Mouse (Mus musculus) myocyte (in vitro differentiated cells): ENCODE measurements around the gene Trmt61a. TPM values are rescaled to one million over a fixed set of nuclear protein-coding genes. Genes with fewer than 3 reads are reported as not detected.

Experiments
- H3K27me3 ChIP-seq: one replicate; pipeline ENCODE4 v1.6.1; 2011; ENCODE audit not compliant: control insufficient read depth, insufficient read depth, insufficient read length
- H3K36me3 ChIP-seq: one replicate; pipeline ENCODE4 v1.6.1; 2011; ENCODE audit not compliant: control insufficient read depth, insufficient read depth
- H3K4me2 ChIP-seq: one replicate; pipeline ENCODE4 v1.6.1; 2011; ENCODE audit warnings: low read depth, control low read depth
- H3K4me3 ChIP-seq: one replicate; pipeline ENCODE4 v1.5.1; 2011; ENCODE audit warnings: mild to moderate bottlenecking, control low read depth, moderate library complexity
- H3K79me2 ChIP-seq: one replicate; pipeline ENCODE4 v1.6.1; 2011; ENCODE audit not compliant: control insufficient read depth, insufficient read depth
- H3ac ChIP-seq: one replicate; pipeline ENCODE4 v1.6.1; 2011; ENCODE audit not compliant: control insufficient read depth, insufficient read length
- CEBPB ChIP-seq: IDR thresholded peaks from 2 replicates; pipeline ENCODE4 v1.6.1; 2011; ENCODE audit warnings: mild to moderate bottlenecking, moderate library complexity; ENCODE audit not compliant: poor library complexity, insufficient read depth, severe bottlenecking
- E2F4 ChIP-seq: IDR thresholded peaks from one replicate; pipeline ENCODE4 v1.6.1; 2011; ENCODE audit warnings: mild to moderate bottlenecking, control low read depth, moderate library complexity; ENCODE audit not compliant: insufficient read depth
- MAX ChIP-seq: IDR thresholded peaks from one replicate; pipeline ENCODE4 v1.6.1; 2011; ENCODE audit warnings: low read depth, mild to moderate bottlenecking, control low read depth
- MYOD1 ChIP-seq, 3 experiments: IDR thresholded peaks; one replicate each; pipeline ENCODE4 v1.6.1; 2011; ENCODE audit warnings: control low read depth in 2 of 3, low read depth in 2 of 3, mild to moderate bottlenecking in 2 of 3, moderate library complexity in 1 of 3; ENCODE audit not compliant: insufficient read length in 2 of 3, control insufficient read depth in 1 of 3
- MYOG ChIP-seq, 3 experiments: IDR thresholded peaks; one replicate each; pipeline ENCODE4 v1.6.1; 2011; ENCODE audit warnings: control low read depth in 2 of 3, low read depth in 2 of 3, mild to moderate bottlenecking in 2 of 3; ENCODE audit not compliant: insufficient read length in 2 of 3, control insufficient read depth in 1 of 3, insufficient read depth in 1 of 3
- POLR2A ChIP-seq: IDR thresholded peaks from one replicate; pipeline ENCODE4 v1.6.1; 2011; ENCODE audit warnings: low read depth, mild to moderate bottlenecking, control low read depth, moderate library complexity; ENCODE audit not compliant: insufficient read length
- POLR2AphosphoS2 ChIP-seq: IDR thresholded peaks from one replicate; pipeline ENCODE4 v1.6.1; 2011; ENCODE audit warnings: low read depth, control low read depth; ENCODE audit not compliant: insufficient read length
- REST ChIP-seq: IDR thresholded peaks from one replicate; pipeline ENCODE4 v1.6.1; 2011; ENCODE audit warnings: mild to moderate bottlenecking, control low read depth, moderate library complexity; ENCODE audit not compliant: insufficient read depth, insufficient read length
- SRF ChIP-seq: IDR thresholded peaks from one replicate; pipeline ENCODE4 v1.6.1; 2011; ENCODE audit warnings: low read depth; ENCODE audit not compliant: control insufficient read depth, insufficient read length
- TCF12 ChIP-seq: IDR thresholded peaks from one replicate; pipeline ENCODE4 v1.6.1; 2011; ENCODE audit warnings: mild to moderate bottlenecking, control low read depth; ENCODE audit not compliant: poor library complexity, insufficient read depth, severe bottlenecking
- TCF3 ChIP-seq: IDR thresholded peaks from one replicate; pipeline ENCODE4 v1.6.1; 2011; ENCODE audit warnings: low read depth, control low read depth; ENCODE audit not compliant: insufficient read length
- USF1 ChIP-seq: IDR thresholded peaks from one replicate; pipeline ENCODE4 v1.6.1; 2011; ENCODE audit warnings: low read depth, mild to moderate bottlenecking, control low read depth, moderate library complexity
- polyA plus RNA-seq: library from polyadenylated mRNA; unstranded; fragments of >200 nt; fragmentation: generic; extraction: Trizol; gene quantifications from one replicate; pipeline ENCODE4 v1.2.1, GENCODE M21; 2012; ENCODE audit warnings: missing spikeins

Trmt61a gene
- polyA plus RNA-seq, 1 experiment: 17.7 TPM

DNA sequence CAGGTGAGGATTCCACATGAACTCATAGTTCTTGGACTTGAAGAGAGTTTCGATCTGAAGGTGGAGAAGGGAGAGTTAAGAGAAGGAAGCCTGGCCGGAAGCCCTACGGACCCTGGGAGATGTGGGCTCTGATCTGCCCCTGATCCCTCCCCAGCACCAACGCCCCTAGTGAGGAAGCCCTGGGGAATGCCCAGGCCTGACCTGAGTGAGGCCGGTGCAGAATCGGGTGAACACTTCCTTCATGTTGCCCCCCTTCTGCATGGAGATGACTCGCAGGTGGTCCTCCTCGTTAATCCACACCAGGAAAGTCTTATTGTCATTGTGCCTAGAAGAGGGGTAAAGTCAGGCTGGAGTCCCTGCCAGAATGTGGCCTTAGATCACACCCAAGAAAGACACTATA, 7.9 kb upstream of the Trmt61a start:
- no peaks in the 10 kb centered on the region for H3K79me2 ChIP-seq
- H3K36me3 ChIP-seq: no peaks in the 10 kb centered on the region
- no peak overlapping the region for H3K4me3 ChIP-seq
- no peak overlapping the region for H3K4me2 ChIP-seq
- no peak overlapping the region for H3ac ChIP-seq
- no peaks in the 10 kb centered on the region for H3K27me3 ChIP-seq
- no peak for TF ChIP-seq MYOG (IDR thresholded peaks at IDR 0.05; ENCODE audit: control insufficient read depth in 1 of 3, insufficient read depth in 1 of 3, insufficient read length in 2 of 3, low read depth in 2 of 3)
- TF ChIP-seq E2F4: no peak
- TF ChIP-seq MAX: no peak
- no peak for TF ChIP-seq TCF3
- TF ChIP-seq SRF: no peak
- TF ChIP-seq REST: no peak
- no peak for TF ChIP-seq POLR2A
- no peak for TF ChIP-seq USF1
- TF ChIP-seq MYOD1 (IDR thresholded peaks at IDR 0.05; ENCODE audit: control insufficient read depth in 1 of 3, insufficient read length in 2 of 3, low read depth in 2 of 3): no peak
- no peak for TF ChIP-seq TCF12
- no peak for TF ChIP-seq POLR2AphosphoS2
- TF ChIP-seq CEBPB: no peak

DNA sequence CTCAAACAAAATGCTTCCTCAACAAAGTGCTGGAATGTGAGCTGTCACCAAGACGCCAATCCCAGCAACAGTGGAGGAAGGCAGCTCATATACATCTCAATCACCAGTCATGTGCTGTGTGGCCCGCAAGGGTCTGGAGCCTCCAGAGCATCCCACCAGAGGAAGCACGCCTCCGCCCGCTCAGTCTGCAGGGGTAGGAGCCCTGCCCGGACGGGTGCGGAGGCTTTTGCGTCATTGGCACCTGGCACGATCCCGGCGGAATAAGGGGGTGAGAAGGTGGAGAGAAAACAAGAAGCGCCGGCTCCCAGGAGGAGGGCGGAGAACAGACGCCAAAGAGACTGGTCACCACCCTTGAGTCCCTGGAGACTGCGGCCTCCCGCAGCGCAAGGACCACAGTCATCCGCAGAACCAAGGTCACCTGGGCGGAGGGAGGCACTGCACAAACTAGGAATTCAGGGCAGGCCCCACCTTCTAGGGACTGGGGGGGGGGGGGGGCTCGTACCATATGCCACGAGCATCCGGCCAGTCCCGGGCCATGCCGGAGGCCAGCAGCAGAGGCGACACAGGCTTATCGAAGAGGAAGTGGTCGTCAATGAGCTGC, 7.4 kb upstream of the Trmt61a start:
- no peak overlapping the region for H3K4me2 ChIP-seq
- H3ac ChIP-seq: no peak overlapping the region
- H3K79me2 ChIP-seq: no peaks in the 10 kb centered on the region
- H3K4me3 ChIP-seq: no peak overlapping the region
- H3K27me3 ChIP-seq: no peaks in the 10 kb centered on the region
- H3K36me3 ChIP-seq: no peaks in the 10 kb centered on the region
- TF ChIP-seq CEBPB (no peak), MAX (no peak)

DNA sequence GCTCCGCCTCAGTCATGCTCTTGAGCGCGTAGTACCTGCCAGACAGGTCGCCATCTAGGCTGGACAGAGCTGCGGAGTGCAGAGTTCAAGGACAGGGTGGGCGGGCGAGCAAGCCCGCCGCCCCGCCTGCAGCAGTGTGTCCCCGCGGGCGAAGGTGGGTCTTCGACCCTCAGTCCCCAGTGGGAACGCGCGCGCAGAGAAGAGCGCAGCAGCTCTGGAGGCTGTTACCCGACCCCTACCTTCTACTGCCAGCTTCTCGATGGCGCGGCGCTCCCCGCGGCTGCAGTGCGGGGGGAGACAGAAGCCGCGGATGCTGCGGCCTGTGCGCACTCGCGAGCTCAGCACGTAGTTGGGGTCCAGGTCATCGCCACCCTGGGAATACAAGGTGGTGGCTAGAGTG, 6.9 kb upstream of the Trmt61a start:
- TF ChIP-seq POLR2A: no peak
- no peak for TF ChIP-seq USF1
- TF ChIP-seq MYOD1 (IDR thresholded peaks at IDR 0.05; ENCODE audit: control insufficient read depth in 1 of 3, insufficient read length in 2 of 3, low read depth in 2 of 3): no peak
- TF ChIP-seq SRF: no peak
- TF ChIP-seq MAX: no peak
- no peak for TF ChIP-seq TCF3
- no peak for TF ChIP-seq REST
- no peak for TF ChIP-seq CEBPB
- no peak for TF ChIP-seq E2F4
- no peak for TF ChIP-seq MYOG (IDR thresholded peaks at IDR 0.05; ENCODE audit: control insufficient read depth in 1 of 3, insufficient read depth in 1 of 3, insufficient read length in 2 of 3, low read depth in 2 of 3)
- TF ChIP-seq POLR2AphosphoS2: no peak
- TF ChIP-seq TCF12: no peak
- no peaks in the 10 kb centered on the region for H3K27me3 ChIP-seq
- H3K4me3 ChIP-seq: peak overlapping the region; percentile 30
- H3K79me2 ChIP-seq: no peaks in the 10 kb centered on the region
- H3K4me2 ChIP-seq: peak overlapping the region; percentile 91
- no peaks in the 10 kb centered on the region for H3K36me3 ChIP-seq
- no peak overlapping the region for H3ac ChIP-seq

DNA sequence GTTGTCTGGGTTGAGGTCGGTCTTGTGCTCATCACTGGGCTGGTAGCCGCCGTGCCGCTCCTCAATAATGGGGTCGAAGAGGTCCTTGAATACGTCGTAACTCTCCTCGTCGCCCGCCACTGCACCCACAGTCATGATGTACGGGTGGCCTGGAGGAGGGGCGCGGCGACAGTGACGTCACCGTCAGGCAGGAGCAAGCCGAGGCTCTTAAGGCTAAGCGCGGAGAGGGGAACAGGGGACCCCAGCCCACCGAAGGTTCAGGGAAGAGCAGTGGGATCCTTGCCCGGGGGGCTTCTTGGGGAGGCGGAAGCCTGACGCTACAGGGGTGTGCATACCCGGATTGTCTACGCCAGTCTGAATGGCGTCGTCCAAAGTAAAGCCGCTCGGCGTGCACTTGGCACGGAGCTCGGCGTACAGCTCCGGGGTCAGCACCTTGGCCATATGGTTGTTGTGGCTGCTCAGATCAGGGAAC, 6.4 kb upstream of the Trmt61a start:
- H3K27me3 ChIP-seq: no peaks in the 10 kb centered on the region
- H3ac ChIP-seq: no peak overlapping the region
- TF ChIP-seq USF1 (no peak), MYOG (IDR thresholded peaks at IDR 0.05; ENCODE audit: control insufficient read depth in 1 of 3, insufficient read depth in 1 of 3, insufficient read length in 2 of 3, low read depth in 2 of 3) (no peak), E2F4 (no peak), POLR2AphosphoS2 (no peak), POLR2A (no peak), MYOD1 (IDR thresholded peaks at IDR 0.05; ENCODE audit: control insufficient read depth in 1 of 3, insufficient read length in 2 of 3, low read depth in 2 of 3) (no peak), SRF (no peak), TCF12 (no peak), TCF3 (no peak), MAX (no peak), REST (no peak), CEBPB (no peak)

DNA sequence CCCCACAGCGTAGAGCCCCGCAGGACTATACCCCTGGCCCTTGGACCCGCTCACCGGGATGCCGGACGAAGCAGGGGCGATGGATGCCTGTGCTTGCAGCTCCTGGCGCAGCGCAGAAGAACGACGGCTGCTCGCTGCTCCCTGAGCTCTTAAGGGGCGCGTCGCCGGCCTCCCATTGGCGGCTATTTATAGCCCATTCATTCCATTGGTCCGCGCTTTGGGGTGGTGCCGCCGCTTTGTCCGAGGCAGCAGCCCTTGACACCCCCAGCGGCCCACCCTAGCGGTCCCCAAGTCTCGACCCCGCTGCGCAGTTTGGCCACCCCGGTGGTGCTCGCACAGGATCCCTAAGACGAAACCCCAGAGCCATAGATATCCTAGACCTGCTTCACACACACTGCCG, 5.7 kb upstream of the Trmt61a start, which contains the start of gene Ckb:
Ckb (minus strand) TSS at position 163 of the 400 bp plus-strand sequence.
- H3K36me3 ChIP-seq: no peaks in the 10 kb centered on the region
- no peak within 1 kb of the TSS for H3ac ChIP-seq
- peak within 1 kb of the TSS; percentile 91 for H3K4me2 ChIP-seq
- TF ChIP-seq MAX (no peak), MYOD1 (IDR thresholded peaks at IDR 0.05; ENCODE audit: control insufficient read depth in 1 of 3, insufficient read length in 2 of 3, low read depth in 2 of 3) (no peak), TCF3 (no peak), E2F4 (no peak), MYOG (IDR thresholded peaks at IDR 0.05; ENCODE audit: control insufficient read depth in 1 of 3, insufficient read depth in 1 of 3, insufficient read length in 2 of 3, low read depth in 2 of 3) (no peak), CEBPB (no peak), POLR2AphosphoS2 (peak; percentile 83), REST (peak; percentile 50), POLR2A (peak; percentile 85), SRF (no peak)
- H3K27me3 ChIP-seq: no peaks in the 10 kb centered on the region
- H3K79me2 ChIP-seq: no peaks in the 10 kb centered on the region
- H3K4me3 ChIP-seq: peak within 1 kb of the TSS; percentile 30

More for the DNA sequence above, 6.4 kb upstream of the Trmt61a start:
- Histone ChIP-seq H3K36me3 (no peaks in the 10 kb centered on the region), H3K4me3 (peak overlapping the region; percentile 30), H3K79me2 (no peaks in the 10 kb centered on the region), H3K4me2 (peak overlapping the region; percentile 91)
